Mouse (Mus musculus): ENCODE measurements at regions not wholly inside any gene's neighbourhood (a gene's known extent, or its start where the extent isn't known, plus 50 kb on each side); places are given as distances from the start of the nearest gene placed in this dataset.

DNA sequence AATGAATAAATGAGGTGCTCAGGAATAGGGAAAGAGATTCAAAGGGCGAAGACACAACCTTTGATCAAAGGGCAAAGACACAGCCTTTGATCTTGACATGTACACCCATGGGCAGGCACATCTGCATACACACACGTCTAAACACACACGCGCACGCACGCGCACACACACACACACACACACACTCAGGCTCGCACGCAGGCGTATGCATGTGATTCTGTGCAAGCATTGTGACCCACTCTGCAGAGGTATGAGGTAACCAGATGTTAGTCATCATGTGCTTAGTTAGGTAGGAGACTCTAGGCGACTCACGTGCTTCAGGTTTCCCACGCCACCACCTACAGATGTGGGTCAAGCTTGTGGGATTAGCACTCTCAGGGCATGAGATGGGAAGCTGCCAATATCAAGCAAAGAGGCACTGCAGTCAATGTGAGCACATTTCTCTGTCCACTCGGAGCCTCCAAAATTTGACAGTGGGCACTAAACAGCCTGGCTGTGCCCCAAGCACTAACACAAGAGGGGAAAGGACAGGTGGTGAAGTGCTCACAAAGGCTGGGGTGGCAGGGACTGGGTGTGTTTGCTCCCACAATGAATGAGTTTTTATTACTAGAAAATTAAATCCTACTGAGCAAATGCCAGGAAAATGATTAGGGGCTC is 123.3 kb upstream of the Slc44a1 start:
- no peaks in the 10 kb centered on the region for H3K36me3 ChIP-seq
- no peak overlapping the region for H3K4me3 ChIP-seq
- H3K27ac ChIP-seq: no peak overlapping the region
- DNase-seq (ENCODE audit: low spot score): no peak
- peaks cover 8% of the 10 kb centered on the region; the same call in 1 of the 2 replicates for H3K4me1 ChIP-seq
- 79% methylated on average over 14 of the region's 14 CpGs for WGBS
- no peaks in the 10 kb centered on the region for H3K9me3 ChIP-seq (replicated peaks)
- H3K27me3 ChIP-seq (ENCODE audit: low read depth, poor library complexity, severe bottlenecking): no peaks in the 10 kb centered on the region

DNA sequence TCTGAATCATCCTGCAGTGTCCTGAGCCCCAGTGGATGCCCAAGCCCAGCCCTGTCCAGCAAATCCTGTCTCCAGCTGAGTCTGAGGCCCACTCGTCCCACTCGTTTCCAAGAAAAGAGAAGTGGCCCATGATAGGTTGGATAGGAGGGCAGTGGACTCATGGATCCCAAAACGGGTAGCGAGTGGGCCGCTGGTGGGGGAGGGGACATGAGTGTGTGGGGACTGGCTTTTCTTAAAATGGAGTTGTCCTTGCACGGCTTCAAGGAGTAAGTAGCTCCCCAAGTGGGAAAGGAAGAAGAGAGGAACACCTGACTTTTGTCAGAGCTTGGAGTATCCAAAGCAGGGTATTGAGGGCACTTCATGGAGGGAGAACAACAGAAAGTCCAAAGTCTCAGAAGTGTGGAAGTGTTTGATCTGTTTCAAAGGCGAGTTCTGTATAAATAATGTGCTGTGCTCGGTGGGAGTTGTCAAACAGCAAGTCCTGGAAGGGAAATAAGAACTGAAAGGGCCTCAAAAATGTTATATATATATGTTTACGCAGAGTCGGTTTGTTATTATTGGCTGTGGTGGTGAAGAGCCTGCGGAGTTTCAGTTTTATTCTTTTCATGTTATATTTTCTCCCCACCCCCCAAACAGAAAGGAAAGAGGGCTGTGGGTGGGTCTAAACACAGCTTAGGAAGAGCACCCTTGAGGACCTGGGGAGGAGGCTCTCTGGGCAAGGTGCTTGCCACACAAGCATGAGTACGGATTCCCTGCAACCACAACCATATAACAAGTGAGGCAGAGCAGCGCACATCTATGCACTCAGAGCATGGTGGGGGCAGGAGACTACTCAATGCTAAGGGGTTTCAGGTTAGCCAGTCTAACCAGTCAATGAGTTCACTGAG is 124.1 kb upstream of the Slc44a1 start:
- Histone ChIP-seq H3K4me3 (no peak overlapping the region), H3K36me3 (no peaks in the 10 kb centered on the region), H3K4me1 (peaks cover 8% of the 10 kb centered on the region; the same call in 1 of the 2 replicates), H3K27me3 (ENCODE audit: low read depth, poor library complexity, severe bottlenecking) (no peaks in the 10 kb centered on the region), H3K9me3 (replicated peaks) (no peaks in the 10 kb centered on the region), H3K27ac (peak overlapping the region; percentile 28; the same call in 1 of the 2 replicates)
- no peak for DNase-seq (ENCODE audit: low spot score)
- WGBS: 86% methylated on average over 13 of the region's 13 CpGs

DNA sequence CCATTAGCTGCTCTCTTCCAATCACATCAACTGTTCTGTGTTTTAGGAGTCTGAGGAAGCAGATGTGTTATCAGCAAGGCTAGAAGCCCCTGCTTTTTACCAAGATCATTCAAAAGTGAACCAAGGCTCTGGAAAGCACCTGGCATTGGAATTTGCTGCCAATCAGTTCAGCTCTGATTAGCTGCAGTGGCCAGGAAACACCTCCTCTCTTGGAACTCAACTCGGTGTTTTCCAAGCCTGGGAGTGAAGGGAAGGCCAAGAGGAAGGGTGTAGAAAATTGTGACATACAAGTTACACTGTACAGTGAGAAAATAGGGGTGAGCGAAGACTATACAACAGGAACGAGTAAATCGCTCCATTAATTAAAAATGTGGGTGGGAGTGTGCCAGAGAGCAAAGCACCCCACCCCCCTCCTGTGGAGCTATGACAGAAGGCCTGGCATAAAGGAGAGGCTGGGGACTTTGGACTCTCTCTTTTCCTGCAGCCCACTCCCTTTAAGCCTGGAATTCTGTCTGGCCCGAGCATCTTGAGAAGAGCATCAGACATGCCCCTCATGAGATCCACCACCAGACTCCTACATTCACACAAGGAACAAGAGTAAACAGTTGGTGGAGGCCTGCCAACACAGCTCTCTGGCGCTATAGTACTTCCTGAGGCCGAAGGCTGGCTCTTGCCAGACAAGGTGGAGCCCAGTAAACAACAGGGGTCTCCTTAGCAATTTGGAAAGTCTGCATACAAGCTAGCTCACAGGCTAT is 124.9 kb upstream of the Slc44a1 start:
- Histone ChIP-seq H3K9me3 (replicated peaks) (no peaks in the 10 kb centered on the region), H3K27ac (peak overlapping the region; percentile 28; the same call in 1 of the 2 replicates), H3K36me3 (no peaks in the 10 kb centered on the region), H3K4me1 (peaks cover 8% of the 10 kb centered on the region; the same call in 1 of the 2 replicates), H3K27me3 (ENCODE audit: low read depth, poor library complexity, severe bottlenecking) (no peaks in the 10 kb centered on the region), H3K4me3 (no peak overlapping the region)
- DNase-seq (ENCODE audit: low spot score): no peak
- 88% methylated on average over 7 of the region's 7 CpGs for WGBS

DNA sequence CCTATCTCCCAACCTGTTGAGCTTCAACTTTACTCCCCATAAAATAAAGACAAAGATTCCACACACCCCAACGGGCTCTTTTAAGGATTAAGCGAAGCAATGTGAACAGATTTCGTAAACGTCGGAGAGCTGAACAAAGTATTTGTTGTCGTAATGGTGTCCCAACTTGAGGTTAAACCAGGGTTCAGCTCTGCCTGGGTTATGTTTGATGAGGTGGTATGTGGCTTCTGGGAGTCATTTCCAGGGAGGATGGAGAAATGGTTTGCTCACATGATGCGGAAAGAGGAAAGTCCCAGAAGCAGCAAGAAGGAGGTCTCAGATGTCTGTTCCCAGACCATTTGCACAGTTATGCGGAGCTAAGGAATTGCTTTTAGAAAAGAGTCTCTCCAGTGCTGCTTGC is 126.1 kb upstream of the Slc44a1 start:
- no peaks in the 10 kb centered on the region for H3K36me3 ChIP-seq
- peaks cover 8% of the 10 kb centered on the region; the same call in 1 of the 2 replicates for H3K4me1 ChIP-seq
- DNase-seq (ENCODE audit: low spot score): no peak
- 93% methylated on average over 8 of the region's 8 CpGs for WGBS
- no peak overlapping the region for H3K27ac ChIP-seq
- no peaks in the 10 kb centered on the region for H3K27me3 ChIP-seq (ENCODE audit: low read depth, poor library complexity, severe bottlenecking)
- H3K4me3 ChIP-seq: no peak overlapping the region
- H3K9me3 ChIP-seq (replicated peaks): no peaks in the 10 kb centered on the region

DNA sequence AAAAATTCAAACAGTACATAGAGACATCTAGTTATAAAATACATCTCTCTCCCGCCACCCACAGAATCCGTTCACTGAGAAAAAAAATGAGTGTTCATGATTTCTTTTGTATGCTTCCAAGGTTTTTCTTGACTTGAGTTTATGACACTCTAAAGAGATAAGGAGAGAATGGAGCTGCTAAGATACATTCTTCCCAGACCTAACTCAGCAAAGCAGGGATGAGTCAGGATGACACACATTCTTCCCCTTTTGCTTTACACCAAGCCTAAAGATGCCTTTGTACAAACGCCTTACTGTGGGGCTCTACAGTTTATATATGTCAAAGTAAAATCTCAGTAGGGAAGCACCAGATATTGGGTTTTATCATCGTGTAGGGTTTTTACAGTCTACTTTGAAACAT is 133.1 kb upstream of the Slc44a1 start:
- no peaks in the 10 kb centered on the region for H3K9me3 ChIP-seq (replicated peaks)
- no peaks in the 10 kb centered on the region for H3K27me3 ChIP-seq (ENCODE audit: low read depth, poor library complexity, severe bottlenecking)
- H3K27ac ChIP-seq: no peak overlapping the region
- DNase-seq (ENCODE audit: low spot score): no peak
- 76% methylated on average over 4 of the region's 4 CpGs for WGBS
- no peak overlapping the region for H3K4me3 ChIP-seq
- H3K4me1 ChIP-seq: peaks cover 4% of the 10 kb centered on the region; the same call in 1 of the 2 replicates
- no peaks in the 10 kb centered on the region for H3K36me3 ChIP-seq

DNA sequence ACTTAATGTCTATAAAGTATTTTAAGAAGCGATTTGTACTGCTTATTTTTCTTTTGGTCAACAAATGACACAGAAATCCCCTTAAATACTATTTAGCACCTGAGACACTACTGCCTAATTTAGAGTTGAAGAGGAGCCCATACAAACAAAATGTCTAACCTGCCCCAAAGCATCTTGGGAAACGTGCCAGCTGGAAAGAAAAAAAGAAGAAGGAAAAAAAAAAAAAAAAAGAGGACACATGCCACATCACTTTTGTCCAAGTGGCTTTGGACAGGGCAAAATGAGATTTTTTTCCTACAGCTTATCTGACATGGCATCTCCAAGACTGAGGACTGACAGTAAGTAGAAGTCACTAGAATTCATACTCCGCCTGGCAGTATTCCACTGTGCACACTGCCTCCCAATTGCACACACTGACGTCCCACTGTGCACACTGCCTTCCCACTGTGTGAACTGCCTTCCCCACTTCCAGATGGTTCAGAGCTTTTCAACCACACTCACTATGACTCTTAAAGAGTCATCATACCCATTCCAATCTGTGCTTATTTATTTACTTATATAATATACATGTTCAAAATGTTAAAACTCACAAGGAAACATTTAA is 135.3 kb upstream of the Slc44a1 start:
- H3K27ac ChIP-seq: no peak overlapping the region
- H3K9me3 ChIP-seq (replicated peaks): no peaks in the 10 kb centered on the region
- H3K36me3 ChIP-seq: no peaks in the 10 kb centered on the region
- WGBS: 91% methylated on average over 4 of the region's 4 CpGs
- no peak for DNase-seq (ENCODE audit: low spot score)
- no peak overlapping the region for H3K4me3 ChIP-seq
- peaks cover 4% of the 10 kb centered on the region; the same call in 1 of the 2 replicates for H3K4me1 ChIP-seq
- H3K27me3 ChIP-seq (ENCODE audit: low read depth, poor library complexity, severe bottlenecking): no peaks in the 10 kb centered on the region

DNA sequence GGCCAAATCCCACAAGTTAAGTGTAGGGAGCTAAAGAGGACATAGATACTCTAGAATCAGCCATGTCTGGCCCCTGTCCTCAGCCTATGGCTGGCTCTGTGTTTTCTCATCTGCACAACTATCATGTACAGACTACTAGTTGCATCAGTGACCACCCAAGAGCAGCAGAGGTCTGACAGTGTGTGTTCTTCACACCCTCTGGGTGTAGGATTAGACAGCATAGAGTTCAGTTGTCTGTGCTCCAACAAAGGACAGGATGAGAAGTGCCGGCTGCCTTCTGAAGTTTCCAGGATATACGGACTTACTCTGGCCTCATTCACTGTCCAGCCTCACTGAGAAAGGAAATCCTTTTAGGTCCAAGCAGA is 135.9 kb upstream of the Slc44a1 start:
- Histone ChIP-seq H3K27me3 (ENCODE audit: low read depth, poor library complexity, severe bottlenecking) (no peaks in the 10 kb centered on the region), H3K36me3 (no peaks in the 10 kb centered on the region), H3K9me3 (replicated peaks) (no peaks in the 10 kb centered on the region), H3K4me3 (no peak overlapping the region), H3K27ac (no peak overlapping the region), H3K4me1 (peaks cover 4% of the 10 kb centered on the region; the same call in 1 of the 2 replicates)
- no peak for DNase-seq (ENCODE audit: low spot score)
- WGBS: 54% methylated on average over 2 of the region's 2 CpGs

DNA sequence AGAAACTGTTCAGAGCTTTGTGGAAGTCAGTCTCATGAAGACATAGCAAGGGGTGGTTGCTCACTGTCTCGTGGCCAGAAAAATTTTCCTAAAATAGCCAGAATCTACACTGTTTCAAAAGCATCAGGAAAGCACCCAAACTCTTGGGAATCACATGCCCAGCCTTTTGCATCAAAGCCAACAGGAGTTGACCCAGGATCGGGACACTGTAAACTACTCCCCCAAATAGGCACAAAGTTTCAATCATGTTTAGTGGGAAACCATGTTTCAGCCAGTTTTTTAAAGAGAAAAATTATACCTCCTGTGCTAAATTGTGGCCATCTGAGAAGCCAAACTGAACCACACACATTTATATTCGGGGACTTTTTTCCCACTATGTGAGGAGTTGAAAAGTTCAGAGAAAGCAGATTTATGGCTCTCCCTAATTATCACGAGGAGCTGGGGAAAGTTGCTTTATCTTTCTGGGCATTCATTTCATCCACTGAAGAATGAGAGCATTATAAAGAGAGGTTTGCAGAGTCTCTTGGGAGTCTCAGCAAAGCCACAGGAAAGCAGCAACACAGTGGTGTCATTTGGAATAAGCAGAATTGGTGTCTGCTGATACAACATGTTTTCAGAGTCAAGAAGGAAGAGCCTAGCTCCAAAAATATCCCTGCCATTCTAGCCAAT is 136.5 kb upstream of the Slc44a1 start:
- no peaks in the 10 kb centered on the region for H3K9me3 ChIP-seq (replicated peaks)
- DNase-seq (ENCODE audit: low spot score): no peak
- H3K27me3 ChIP-seq (ENCODE audit: low read depth, poor library complexity, severe bottlenecking): no peaks in the 10 kb centered on the region
- no peaks in the 10 kb centered on the region for H3K36me3 ChIP-seq
- H3K4me1 ChIP-seq: peaks cover 4% of the 10 kb centered on the region; the same call in 1 of the 2 replicates
- WGBS: 50% methylated on average over 4 of the region's 4 CpGs
- H3K4me3 ChIP-seq: no peak overlapping the region
- H3K27ac ChIP-seq: no peak overlapping the region

DNA sequence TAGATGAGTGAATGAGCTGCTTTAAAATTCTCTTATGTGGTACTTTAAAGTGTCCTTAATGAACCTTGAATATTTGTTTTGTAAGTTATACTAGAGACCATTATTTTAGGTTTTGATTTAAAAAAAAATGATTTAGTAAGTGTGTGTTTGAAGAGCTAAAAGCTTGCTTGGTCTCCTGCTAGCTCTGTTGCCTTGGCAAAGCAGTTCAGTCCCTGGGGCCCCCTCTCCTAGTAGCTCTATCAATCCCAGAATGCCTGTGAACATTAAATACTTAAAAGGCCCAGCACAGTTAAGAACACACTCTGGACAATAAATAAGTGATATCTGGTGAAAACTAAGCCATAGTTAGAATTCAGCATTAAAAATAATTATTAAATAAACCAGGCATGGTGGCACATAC is 138.3 kb upstream of the Abca1 start:
- no peaks in the 10 kb centered on the region for H3K36me3 ChIP-seq
- no peaks in the 10 kb centered on the region for H3K4me1 ChIP-seq
- H3K4me3 ChIP-seq: no peak overlapping the region
- H3K27ac ChIP-seq: no peak overlapping the region
- no peaks in the 10 kb centered on the region for H3K9me3 ChIP-seq (replicated peaks)
- no peaks in the 10 kb centered on the region for H3K27me3 ChIP-seq (ENCODE audit: low read depth, poor library complexity, severe bottlenecking)
- DNase-seq (ENCODE audit: low spot score): no peak

DNA sequence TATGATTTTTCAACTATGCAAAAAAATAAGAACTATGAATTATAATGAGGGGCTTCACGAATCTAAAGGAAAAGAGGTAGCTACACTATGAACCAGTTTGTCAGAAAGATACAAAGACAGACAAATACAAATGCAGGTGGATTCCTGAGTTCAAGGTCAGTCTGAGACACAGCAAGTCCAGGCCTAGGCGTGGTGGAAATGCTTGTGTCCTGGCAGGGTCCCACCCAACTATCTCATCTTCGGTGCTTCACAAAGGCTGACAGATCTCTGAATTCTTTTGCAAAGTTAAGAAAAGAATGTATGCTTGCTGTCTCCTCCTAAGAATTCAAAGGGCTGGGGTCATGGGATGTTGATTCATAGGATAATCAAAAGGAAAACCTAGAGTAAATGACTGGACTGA is 132.9 kb upstream of the Abca1 start:
- WGBS: 88% methylated on average over 3 of the region's 3 CpGs
- no peak overlapping the region for H3K27ac ChIP-seq
- no peaks in the 10 kb centered on the region for H3K4me1 ChIP-seq
- H3K4me3 ChIP-seq: no peak overlapping the region
- H3K36me3 ChIP-seq: no peaks in the 10 kb centered on the region
- H3K27me3 ChIP-seq (ENCODE audit: low read depth, poor library complexity, severe bottlenecking): no peaks in the 10 kb centered on the region
- no peak for DNase-seq (ENCODE audit: low spot score)
- no peaks in the 10 kb centered on the region for H3K9me3 ChIP-seq (replicated peaks)

DNA sequence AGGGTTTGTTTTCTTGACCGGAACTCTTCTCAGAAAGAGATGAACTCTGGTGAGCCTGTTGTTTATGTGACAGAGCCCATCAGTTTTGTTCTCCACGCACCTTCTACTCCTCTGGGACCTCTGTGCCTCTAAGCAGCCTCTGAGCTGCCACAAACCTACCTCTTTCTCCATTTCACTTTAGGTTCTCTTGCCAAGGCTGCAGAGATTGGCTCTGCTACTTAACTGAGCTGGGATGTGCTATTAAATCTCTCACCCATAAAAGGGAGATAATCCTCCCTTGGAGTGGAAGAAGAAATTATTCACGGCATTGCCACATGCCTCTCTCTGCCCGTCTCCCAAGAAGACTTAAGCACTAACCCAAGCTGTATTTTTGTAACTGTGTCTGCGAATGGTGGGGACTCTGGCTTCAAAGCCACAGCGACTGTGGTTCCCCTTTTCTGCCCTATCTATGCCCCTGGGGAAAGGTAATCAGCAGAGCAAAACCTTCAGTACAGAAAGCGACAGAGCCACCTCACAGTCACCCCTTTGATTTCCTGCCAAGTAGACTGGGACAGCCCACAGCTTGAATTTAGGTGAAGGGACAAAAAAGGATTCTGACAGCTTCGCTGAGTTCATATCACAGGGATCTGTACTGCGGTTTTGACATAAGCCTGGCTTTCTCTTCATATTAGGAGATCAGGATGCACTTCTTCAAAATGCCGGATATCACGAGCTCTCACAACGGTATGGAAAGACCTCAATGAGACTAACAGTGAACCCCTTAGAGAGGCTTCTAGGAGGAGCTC is 118.2 kb upstream of the Abca1 start:
- H3K4me1 ChIP-seq: no peaks in the 10 kb centered on the region
- H3K27ac ChIP-seq: no peak overlapping the region
- no peak for DNase-seq (ENCODE audit: low spot score)
- no peaks in the 10 kb centered on the region for H3K27me3 ChIP-seq (ENCODE audit: low read depth, poor library complexity, severe bottlenecking)
- no peak overlapping the region for H3K4me3 ChIP-seq
- no peaks in the 10 kb centered on the region for H3K36me3 ChIP-seq
- H3K9me3 ChIP-seq (replicated peaks): no peaks in the 10 kb centered on the region
- WGBS: 74% methylated on average over 12 of the region's 12 CpGs

DNA sequence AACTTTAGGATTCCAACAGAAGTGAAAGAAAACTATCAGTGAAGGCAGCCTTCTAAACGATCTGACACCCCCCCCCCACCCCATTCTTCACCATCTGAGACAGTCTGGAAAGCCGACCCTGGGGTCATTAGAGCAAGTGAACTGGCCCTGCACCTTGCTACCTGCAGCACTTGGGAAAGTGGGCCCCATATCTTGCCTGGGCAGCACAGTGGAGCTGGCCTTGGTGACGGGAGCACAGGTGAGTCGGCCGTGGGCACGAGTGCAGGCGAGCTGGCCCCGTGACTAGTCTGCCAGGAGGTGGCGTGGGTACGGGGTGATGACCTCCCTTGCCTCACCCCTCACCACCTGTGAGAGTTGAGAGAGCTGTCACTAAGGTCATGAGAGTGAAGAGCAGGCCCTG is 110.7 kb upstream of the Abca1 start:
- Histone ChIP-seq H3K9me3 (replicated peaks) (no peaks in the 10 kb centered on the region), H3K4me1 (0 out of 2 replicates have a peak, but pooled peaks cover 4% of the 10 kb centered on the region), H3K4me3 (no peak overlapping the region), H3K27me3 (ENCODE audit: low read depth, poor library complexity, severe bottlenecking) (no peaks in the 10 kb centered on the region), H3K36me3 (no peaks in the 10 kb centered on the region), H3K27ac (no peak overlapping the region)
- 85% methylated on average over 10 of the region's 10 CpGs for WGBS
- DNase-seq (ENCODE audit: low spot score): no peak

Data from limb, embryonic 10.5 days (tissue).